Mouse (Mus musculus) midbrain, embryonic 16.5 days (tissue): ENCODE measurements around the gene Cux1. TPM values are rescaled to one million over a fixed set of nuclear protein-coding genes. Genes with fewer than 3 reads are reported as not detected.

ENCODE experiments used
- ATAC-seq: fragments of 200-750 bp; cut with Nextera tagmentation; 2 replicates; pipeline ENCODE4 v1.8.0; 2017; ENCODE audit warnings: moderate TSS enrichment
- H3K27ac ChIP-seq: fragments of 300-500 bp; sonication (generic); 2 replicates; pipeline ENCODE4 v1.5.1; 2014; ENCODE audit warnings: mild to moderate bottlenecking, low read length, mixed read lengths
- H3K27me3 ChIP-seq: fragments of 300-500 bp; sonication (generic); 2 replicates; pipeline ENCODE4 v1.6.1; 2014; ENCODE audit warnings: low read depth, low read length, mixed read lengths; ENCODE audit not compliant: control insufficient read depth, insufficient read depth
- H3K36me3 ChIP-seq: fragments of 300-500 bp; sonication (generic); 2 replicates; pipeline ENCODE4 v1.6.1; 2014; ENCODE audit warnings: mild to moderate bottlenecking, low read length, moderate library complexity, mixed read lengths; ENCODE audit not compliant: control insufficient read depth, insufficient read depth
- H3K4me1 ChIP-seq: fragments of 300-500 bp; sonication (generic); 2 replicates; pipeline ENCODE4 v1.6.1; 2014; ENCODE audit warnings: mild to moderate bottlenecking, low read length, mixed read lengths; ENCODE audit not compliant: control insufficient read depth, insufficient read depth
- H3K4me2 ChIP-seq: fragments of 300-500 bp; sonication (generic); 2 replicates; pipeline ENCODE4 v1.6.1; 2014; ENCODE audit warnings: mild to moderate bottlenecking, low read length, mixed read lengths
- H3K4me3 ChIP-seq: fragments of 300-500 bp; sonication (generic); 2 replicates; pipeline ENCODE4 v1.5.1; 2014; ENCODE audit warnings: low read depth, mild to moderate bottlenecking, low read length, moderate library complexity, mixed read lengths
- H3K9ac ChIP-seq: fragments of 300-500 bp; sonication (generic); 2 replicates; pipeline ENCODE4 v1.6.1; 2014; ENCODE audit warnings: low read depth, low read length, mixed read lengths
- H3K9me3 ChIP-seq: fragments of 300-500 bp; sonication (generic); replicated peaks from 2 replicates; pipeline ENCODE4 v1.6.1; 2014; ENCODE audit warnings: mild to moderate bottlenecking, low read length, mixed read lengths; ENCODE audit not compliant: control insufficient read depth, poor library complexity, severe bottlenecking
- WGBS: fragments of 180-500 bp; shearing (Covaris S2); extraction: QIAGEN DNeasy Blood & Tissue Kit; methylation state at CpG from one replicate; pipeline ENCODE4 v1.1.7; 2014; 5-methylcytosine and 5-hydroxymethylcytosine counted together
- polyA plus RNA-seq: library from polyadenylated mRNA; unstranded; fragments of >200 nt; fragmentation: Nextera tagmentation; extraction: Ambion mirVana; gene quantifications from 2 replicates; pipeline ENCODE4 v1.2.1, GENCODE M21; 2015

The Cux1 gene
- polyA plus RNA-seq, 1 experiment from 2014 or later = 109 TPM

- ATAC-seq = no peak
- Histone ChIP-seq H3K4me1 (no peaks in the 10 kb centered on the region), H3K27ac (no peak overlapping the region), H3K4me2 (no peak overlapping the region), H3K36me3 (0 out of 2 replicates have a peak, but pooled peaks cover 4% of the 10 kb centered on the region), H3K9me3 (no peaks in the 10 kb centered on the region), H3K9ac (no peak overlapping the region), H3K4me3 (no peak overlapping the region), H3K27me3 (no peaks in the 10 kb centered on the region)
- 52% methylated on average over 7 of the region's 7 CpGs for WGBS
Measured at GRCm38 (mm10) chr5:136251004-136251403, 316.3 kb downstream of the Cux1 start.

GRCm38 (mm10) chr5:136248441-136248840 is 318.8 kb downstream of the Cux1 start:
- ATAC-seq = no peak
- H3K27me3 ChIP-seq = no peaks in the 10 kb centered on the region
- H3K36me3 ChIP-seq = 0 out of 2 replicates have a peak, but pooled peaks cover 4% of the 10 kb centered on the region
- no peak overlapping the region for H3K27ac ChIP-seq
- no peak overlapping the region for H3K4me3 ChIP-seq
- H3K9me3 ChIP-seq = no peaks in the 10 kb centered on the region
- H3K4me2 ChIP-seq = no peak overlapping the region
- no peak overlapping the region for H3K9ac ChIP-seq
- peaks cover 5% of the 10 kb centered on the region; the same call in 1 of the 2 replicates for H3K4me1 ChIP-seq
- 64% methylated on average over 6 of the region's 6 CpGs for WGBS

GRCm38 (mm10) chr5:136246452-136246838 is 320.8 kb downstream of the Cux1 start, which contains the start of gene Sh2b2:
Gene Sh2b2 (minus strand): TSS chr5:136246556.
- WGBS = 87% methylated on average over 2 of the region's 2 CpGs
- Histone ChIP-seq H3K9me3 (no peaks in the 10 kb centered on the region), H3K27ac (peak within 1 kb of the TSS; percentile 89), H3K36me3 (0 out of 2 replicates have a peak, but pooled peaks cover 4% of the 10 kb centered on the region), H3K4me2 (peak within 1 kb of the TSS; percentile 52), H3K9ac (peak within 1 kb of the TSS; percentile 95), H3K4me3 (peak within 1 kb of the TSS; percentile 88), H3K4me1 (peaks cover 21% of the 10 kb centered on the region), H3K27me3 (no peaks in the 10 kb centered on the region)
- ATAC-seq = no peak

- Histone ChIP-seq H3K27ac (peak overlapping the region; percentile 89), H3K4me2 (peak overlapping the region; percentile 52), H3K36me3 (no peaks in the 10 kb centered on the region), H3K4me1 (peaks cover 23% of the 10 kb centered on the region), H3K4me3 (peak overlapping the region; percentile 88), H3K27me3 (no peaks in the 10 kb centered on the region), H3K9me3 (no peaks in the 10 kb centered on the region), H3K9ac (peak overlapping the region; percentile 95)
- ATAC-seq = peak; percentile 21; the same call in 1 of the 2 replicates
- WGBS = 10% methylated on average over 15 of the region's 15 CpGs
Measured at GRCm38 (mm10) chr5:136245541-136246451, 321.5 kb downstream of the Cux1 start.

- ATAC-seq = peak; percentile 86
- no peaks in the 10 kb centered on the region for H3K27me3 ChIP-seq
- H3K4me3 ChIP-seq = peak overlapping the region; percentile 88
- H3K9ac ChIP-seq = peak overlapping the region; percentile 95
- H3K36me3 ChIP-seq = no peaks in the 10 kb centered on the region
- H3K9me3 ChIP-seq = no peaks in the 10 kb centered on the region
- H3K27ac ChIP-seq = peak overlapping the region; percentile 89
- peaks cover 23% of the 10 kb centered on the region for H3K4me1 ChIP-seq
- under 1% methylated on average over 53 of the region's 57 CpGs for WGBS
- peak overlapping the region; percentile 52 for H3K4me2 ChIP-seq
Measured at GRCm38 (mm10) chr5:136244762-136245540, 322.3 kb downstream of the Cux1 start.

- peak overlapping the region; percentile 88 for H3K4me3 ChIP-seq
- peak overlapping the region; percentile 52 for H3K4me2 ChIP-seq
- no peaks in the 10 kb centered on the region for H3K36me3 ChIP-seq
- H3K27me3 ChIP-seq = no peaks in the 10 kb centered on the region
- peak; percentile 71 for ATAC-seq
- H3K9me3 ChIP-seq = no peaks in the 10 kb centered on the region
- peak overlapping the region; percentile 95 for H3K9ac ChIP-seq
- peak overlapping the region; percentile 89 for H3K27ac ChIP-seq
- peaks cover 23% of the 10 kb centered on the region for H3K4me1 ChIP-seq
- WGBS = under 1% methylated on average over 65 of the region's 67 CpGs
Measured at GRCm38 (mm10) chr5:136243851-136244761, 323.2 kb downstream of the Cux1 start.

- H3K9ac ChIP-seq = no peak overlapping the region
- peaks cover 36% of the 10 kb centered on the region for H3K4me1 ChIP-seq
- H3K27ac ChIP-seq = no peak overlapping the region
- H3K27me3 ChIP-seq = no peaks in the 10 kb centered on the region
- H3K4me3 ChIP-seq = no peak overlapping the region
- no peak overlapping the region for H3K4me2 ChIP-seq
- 86% methylated on average over 6 of the region's 6 CpGs for WGBS
- no peaks in the 10 kb centered on the region for H3K9me3 ChIP-seq
- H3K36me3 ChIP-seq = no peaks in the 10 kb centered on the region
- no peak for ATAC-seq
Measured at GRCm38 (mm10) chr5:136241161-136241560, 326.1 kb downstream of the Cux1 start.

- no peak overlapping the region for H3K27ac ChIP-seq
- H3K4me3 ChIP-seq = no peak overlapping the region
- H3K9ac ChIP-seq = no peak overlapping the region
- no peak overlapping the region for H3K4me2 ChIP-seq
- ATAC-seq = no peak
- H3K4me1 ChIP-seq = peaks cover 33% of the 10 kb centered on the region
- no peaks in the 10 kb centered on the region for H3K9me3 ChIP-seq
- H3K36me3 ChIP-seq = no peaks in the 10 kb centered on the region
- H3K27me3 ChIP-seq = no peaks in the 10 kb centered on the region
- WGBS = 52% methylated on average over 1 of the region's 1 CpGs
Measured at GRCm38 (mm10) chr5:136240381-136240780, 326.9 kb downstream of the Cux1 start.
